Mouse (Mus musculus): ENCODE measurements around the gene Ankrd31.
"Not testable (repeated sequence)": the region's sequence is repeated elsewhere in the genome, so short reads cannot be mapped to it uniquely, and the experiment has no call there.

The Ankrd31 gene

GRCm38 (mm10) chr13:96936173-96936777 lies 188.2 kb downstream of the Ankrd31 start:
- DNase-seq (ENCODE audit: low read depth in 2 of 2, low spot score in 2 of 2): no peak

GRCm38 (mm10) chr13:96937059-96937558 lies 189.0 kb downstream of the Ankrd31 start:
- no peak for DNase-seq (ENCODE audit: low read depth in 2 of 2, low spot score in 2 of 2)

- DNase-seq (ENCODE audit: low read depth in 2 of 2, low spot score in 2 of 2): no peak
Measured at GRCm38 (mm10) chr13:96939680-96940079, 191.6 kb downstream of the Ankrd31 start.

GRCm38 (mm10) chr13:96941481-96941880 lies 193.4 kb downstream of the Ankrd31 start:
- not testable (repeated sequence) for DNase-seq (ENCODE audit: low read depth in 2 of 2, low spot score in 2 of 2)

GRCm38 (mm10) chr13:96943571-96943970 lies 195.5 kb downstream of the Ankrd31 start:
- DNase-seq (ENCODE audit: low read depth in 2 of 2, low spot score in 2 of 2): no peak

GRCm38 (mm10) chr13:96945748-96946147 lies 197.7 kb downstream of the Ankrd31 start:
- DNase-seq (ENCODE audit: low read depth in 2 of 2, low spot score in 2 of 2): no peak

- no peak for DNase-seq (ENCODE audit: low read depth in 2 of 2, low spot score in 2 of 2)
Measured at GRCm38 (mm10) chr13:96947722-96948121, 199.7 kb downstream of the Ankrd31 start.

- DNase-seq (ENCODE audit: low read depth in 2 of 2, low spot score in 2 of 2): no peak
Measured at GRCm38 (mm10) chr13:96951880-96952279, 203.8 kb downstream of the Ankrd31 start.

GRCm38 (mm10) chr13:96956466-96956865 lies 208.4 kb downstream of the Ankrd31 start:
- DNase-seq (ENCODE audit: low read depth in 2 of 2, low spot score in 2 of 2): peak; percentile 71 to 84

Data from CD8-positive naive resting alpha-beta T cell, adult 2 months (primary cell).